Mouse (Mus musculus): Measurements from ENCODE around the gene Cul4b. TPM values are rescaled to one million over a fixed set of nuclear protein-coding genes. Genes with fewer than 3 reads are reported as not detected.
"Not testable (repeated sequence)": the region's sequence is repeated elsewhere in the genome, so short reads cannot be mapped to it uniquely, and the experiment has no call there.

Gene Cul4b
- total RNA-seq (2021) (10 to 100 TPM; 34.9 to 39.0 TPM), polyA plus RNA-seq (2012; rRNA removed) (3.2 TPM in 2 replicates)
- long read RNA-seq, partial matches to known transcripts, result 15 of 19 reads
- long read RNA-seq, other reads (novel, unspliced or antisense), result 0 of 19 reads

DNA sequence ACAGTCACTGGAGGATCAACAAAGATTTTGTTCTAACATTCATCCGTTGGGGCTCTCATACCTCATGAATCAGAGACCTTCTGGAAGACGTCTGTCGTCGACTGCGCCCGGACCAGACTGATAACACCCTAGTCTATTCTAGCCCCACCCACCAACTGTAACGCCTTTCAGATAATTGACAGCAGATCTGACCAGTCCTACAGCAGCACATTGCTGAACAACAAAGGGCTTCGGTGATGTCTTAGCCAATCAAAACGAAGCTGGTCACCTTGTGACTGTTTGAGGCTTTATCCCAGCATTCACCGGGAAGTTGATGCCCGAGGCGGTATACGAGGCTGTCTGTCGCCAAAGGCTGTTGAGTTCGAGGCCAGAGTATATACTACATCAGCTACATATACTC is at the start of gene Cul4b:
Cul4b (minus strand) TSS at position 119 of the 400 bp plus-strand sequence.
- DNase-seq, result no peak

GRCm38 (mm10) chrX:38600995-38601369 is 25.0 kb upstream of the Cul4b start:
- peak; percentile 22 for DNase-seq

DNA sequence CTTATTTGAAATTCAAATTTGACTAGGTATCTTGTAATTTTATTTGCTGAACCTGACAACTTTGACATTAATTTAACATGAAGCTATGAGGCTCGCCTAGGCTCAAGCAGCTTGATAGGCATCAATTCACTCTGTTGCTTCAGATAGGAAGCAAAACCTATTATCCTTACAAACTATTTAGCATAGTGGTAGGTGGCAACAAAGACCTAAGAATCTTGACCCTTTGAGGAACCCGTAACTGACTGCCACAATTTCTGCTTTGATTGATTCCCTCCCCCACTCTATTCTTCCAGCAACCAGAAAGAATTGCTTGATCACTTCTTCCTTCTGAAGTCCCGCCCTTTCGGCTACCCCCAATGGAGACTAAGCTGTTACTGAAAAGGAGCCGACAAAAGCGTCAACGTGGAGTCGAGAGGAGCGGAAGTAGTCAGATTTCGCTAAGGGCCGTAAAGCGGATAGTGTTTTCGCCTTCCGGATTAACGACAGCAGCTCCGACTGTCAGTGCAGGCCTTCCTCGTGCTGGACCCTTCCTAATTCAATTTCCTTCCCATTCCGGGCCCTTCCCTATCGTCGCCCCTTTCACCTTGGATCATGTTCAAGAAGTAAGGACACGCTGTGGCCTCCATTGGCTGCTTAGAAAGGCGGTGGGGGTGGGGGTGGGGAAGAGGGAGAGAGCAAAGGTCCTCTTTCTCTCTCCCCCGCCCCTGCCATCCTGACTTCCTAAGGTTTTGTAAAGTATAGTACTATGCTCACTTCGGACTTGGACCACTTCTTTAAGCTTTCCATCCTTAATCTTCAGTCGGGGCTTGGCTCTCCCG is 24.4 kb upstream of the Cul4b start, which contains the start of gene Mcts1:
Mcts1 (plus strand) TSS at position 402 of the 818 bp plus-strand sequence.
- DNase-seq, result peak; percentile 80

GRCm38 (mm10) chrX:38593180-38593889 is 17.3 kb upstream of the Cul4b start:
- DNase-seq, result no peak

DNA sequence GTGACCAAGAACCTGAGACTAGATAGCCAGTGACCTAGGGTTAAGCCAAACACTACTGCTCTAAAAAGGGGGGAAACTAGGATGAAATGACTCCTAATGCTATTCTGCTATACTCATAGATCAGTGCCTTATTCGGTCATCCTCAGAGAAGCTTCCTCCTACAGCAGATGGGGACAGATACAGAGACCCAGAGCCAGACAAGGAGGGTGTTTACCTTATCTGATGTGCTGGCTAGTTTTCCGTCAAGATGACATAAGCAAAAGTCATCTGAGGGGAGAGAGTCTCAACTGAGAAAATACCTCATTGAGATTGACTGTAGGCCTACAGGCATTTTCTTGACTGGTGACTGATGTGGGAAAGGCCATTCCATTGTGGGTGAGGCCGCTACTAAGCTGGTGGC is 15.8 kb upstream of the Cul4b start:
- DNase-seq, result no peak

DNA sequence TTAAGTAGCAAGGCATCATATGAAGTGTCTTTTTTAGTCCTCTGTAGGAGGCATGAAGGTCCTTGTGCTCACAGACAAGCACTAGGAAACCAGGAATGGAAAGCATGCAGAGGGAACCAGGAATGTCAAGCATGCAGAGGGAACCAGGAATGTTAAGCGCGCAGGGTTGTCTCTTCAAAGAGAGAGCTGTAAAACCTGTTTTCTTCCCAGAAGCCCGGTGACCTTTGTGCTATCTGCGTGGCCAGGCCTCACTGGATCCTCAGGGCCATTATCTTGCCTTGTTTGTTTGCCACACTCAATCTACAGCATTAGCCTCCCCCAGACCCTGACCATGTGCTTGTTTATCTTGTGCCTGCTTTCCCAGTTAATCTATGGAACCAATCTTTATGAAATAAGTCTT is 13.8 kb upstream of the Cul4b start:
- DNase-seq, result peak; percentile 10

- DNase-seq, result no peak
Observed at GRCm38 (mm10) chrX:38583261-38583660, 7.3 kb upstream of the Cul4b start.

- no peak for DNase-seq
Observed at GRCm38 (mm10) chrX:38581140-38581539, 5.1 kb upstream of the Cul4b start.

GRCm38 (mm10) chrX:38566521-38567205 is 9.3 kb downstream of the Cul4b start:
- no peak for DNase-seq

DNA sequence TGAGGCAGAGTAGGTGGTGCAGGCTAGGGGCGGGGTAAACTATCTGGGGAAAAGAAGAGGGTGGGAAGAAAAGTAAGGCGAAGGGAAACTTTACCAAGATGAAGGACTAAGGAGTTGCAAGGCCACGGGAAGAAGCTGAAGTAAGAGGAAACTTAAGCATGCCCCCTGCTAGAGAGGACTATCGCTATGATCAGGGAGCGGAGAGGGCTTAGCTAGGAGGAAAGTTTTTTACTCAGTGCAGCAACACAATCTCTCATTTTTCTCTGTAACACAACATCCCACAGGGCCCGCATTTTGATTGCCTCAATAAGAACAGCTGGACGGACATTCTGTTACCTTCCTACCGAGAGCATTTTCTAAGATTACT is 10.8 kb downstream of the Cul4b start:
- DNase-seq, result no peak

DNA sequence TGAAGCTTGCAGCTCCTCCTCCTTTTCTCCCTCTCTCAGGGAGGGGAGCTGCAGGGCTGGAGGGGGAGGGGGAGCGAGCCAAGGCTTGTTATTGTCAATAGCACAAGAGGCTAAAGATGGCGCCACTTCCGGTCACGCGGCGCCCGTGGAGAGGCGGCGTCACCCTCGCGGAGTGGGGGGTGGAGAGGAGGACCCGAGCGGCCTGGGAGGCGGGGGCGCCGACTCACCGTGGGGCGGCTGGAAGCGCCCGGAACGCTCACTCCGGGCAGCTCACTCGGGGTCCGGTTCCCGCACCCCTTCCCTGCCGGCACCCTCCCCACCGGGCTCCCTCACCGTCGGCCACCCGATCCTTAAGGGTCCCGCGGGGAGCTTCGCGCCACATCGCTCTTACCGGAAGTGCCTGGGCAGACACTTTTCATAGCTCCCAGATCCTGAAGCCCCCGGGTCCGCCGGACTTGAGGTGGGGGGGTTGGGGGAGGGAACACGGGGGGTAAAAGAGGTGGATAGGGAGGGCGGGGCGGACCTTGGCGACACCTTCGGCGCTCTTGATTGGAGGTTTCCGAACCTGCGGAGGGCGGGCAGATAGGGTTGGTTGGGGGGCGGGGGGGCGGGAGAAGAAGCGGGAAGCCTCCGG is 11.3 kb downstream of the Cul4b start:
- peak; percentile 94 for DNase-seq

GRCm38 (mm10) chrX:38563941-38564541 is 12.0 kb downstream of the Cul4b start:
- DNase-seq, result no peak

- no peak for DNase-seq
Observed at GRCm38 (mm10) chrX:38553255-38553654, 22.7 kb downstream of the Cul4b start.

DNA sequence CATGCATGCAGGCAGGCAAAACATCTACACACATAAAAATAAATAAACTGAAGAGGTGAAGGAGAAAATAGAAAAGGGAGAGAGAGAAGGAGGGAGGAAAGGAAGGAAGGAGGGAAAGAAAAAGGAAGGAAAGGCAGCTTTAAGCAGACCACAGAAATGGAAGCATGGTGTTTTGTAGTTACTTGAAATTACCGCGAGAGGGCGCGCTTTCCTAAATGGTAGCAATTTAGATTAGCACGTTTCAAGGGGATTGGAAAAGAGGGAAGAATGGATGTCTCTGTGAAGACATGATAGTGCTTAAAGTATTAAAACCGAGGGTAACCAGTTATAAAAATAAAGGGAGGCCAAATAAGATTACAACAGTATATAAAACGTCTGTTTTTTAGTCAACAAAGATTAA is 61.4 kb downstream of the Cul4b start:
- peak; percentile 14 for DNase-seq

DNA sequence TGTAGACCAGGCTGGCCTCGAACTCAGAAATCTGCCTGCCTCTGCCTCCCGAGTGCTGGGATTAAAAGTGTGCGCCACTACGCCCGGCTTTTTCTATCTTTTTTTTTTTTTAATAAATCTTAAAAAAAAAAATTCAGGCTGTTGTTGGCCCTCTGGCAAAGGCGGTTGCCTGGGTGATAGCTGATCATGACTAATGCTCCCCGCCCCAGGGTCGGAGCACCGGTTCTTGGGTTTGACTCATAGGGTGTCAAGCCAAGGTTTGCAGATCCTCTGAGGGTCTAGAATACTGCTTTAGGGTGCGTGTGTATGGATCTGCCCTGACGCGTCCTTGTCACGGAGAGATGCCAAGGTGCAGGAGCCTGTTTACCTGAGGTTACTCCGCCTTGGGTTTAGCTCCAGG is 71.2 kb downstream of the Cul4b start:
- peak; percentile 79 for DNase-seq

- DNase-seq, result not testable (repeated sequence)
Observed at GRCm38 (mm10) chrX:38502182-38502581, 73.8 kb downstream of the Cul4b start.

DNA sequence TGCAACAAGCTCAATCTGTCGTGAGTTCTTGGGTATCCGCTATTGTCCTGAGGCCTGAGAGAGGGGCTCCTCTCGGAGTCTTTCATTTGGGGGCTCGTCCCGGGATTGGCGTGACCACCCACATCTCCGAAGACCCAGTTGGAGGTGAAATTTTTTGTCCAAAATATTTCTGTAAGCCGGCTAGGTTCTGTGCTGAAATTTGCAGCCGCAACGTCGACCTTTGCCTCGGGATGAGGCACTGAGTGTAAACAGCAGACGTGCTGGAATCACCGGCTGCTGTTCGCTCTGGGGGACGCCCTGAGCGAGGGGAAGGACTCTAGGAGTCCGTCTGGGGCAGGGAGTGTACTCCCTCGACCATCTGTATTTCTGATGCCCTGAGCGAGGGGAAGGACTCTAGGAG is 90.5 kb downstream of the Cul4b start:
- not testable (repeated sequence) for DNase-seq
